Mouse (Mus musculus) erythroblast, embryonic 14.5 days (primary cell): ENCODE results near the gene Stat5a. TPM values are rescaled to one million over a fixed set of nuclear protein-coding genes. Genes with fewer than 3 reads are reported as not detected.

ENCODE experiments used
- H3K27me3 ChIP-seq: 2 replicates; pipeline ENCODE4 v1.6.1; 2012; ENCODE audit warnings: inconsistent platforms; ENCODE audit not compliant: control insufficient read depth
- H3K36me3 ChIP-seq: 2 replicates; pipeline ENCODE4 v1.6.1; 2012; ENCODE audit warnings: mild to moderate bottlenecking, inconsistent platforms; ENCODE audit not compliant: control insufficient read depth
- H3K4me1 ChIP-seq: 2 replicates; pipeline ENCODE4 v1.6.1; 2012; ENCODE audit warnings: inconsistent platforms; ENCODE audit not compliant: control insufficient read depth
- H3K4me3 ChIP-seq: replicated peaks from 2 replicates; pipeline ENCODE3; 2012; ENCODE audit warnings: moderate library complexity, mild to moderate bottlenecking, inconsistent platforms
- H3K9me3 ChIP-seq: 2 replicates; pipeline ENCODE4 v1.6.1; 2012; ENCODE audit warnings: low read length, inconsistent platforms, mixed read lengths; ENCODE audit not compliant: control insufficient read depth
- GATA1 ChIP-seq: IDR thresholded peaks from 2 replicates; pipeline ENCODE4 v1.6.1; 2012; ENCODE audit warnings: low read length, inconsistent platforms, mixed read lengths
- TAL1 ChIP-seq: IDR thresholded peaks from 3 replicates; pipeline ENCODE4 v1.6.1; 2012; ENCODE audit warnings: low read length, inconsistent platforms, mixed read lengths
- polyA plus RNA-seq: library from polyadenylated mRNA; stranded (reverse); fragments of >175 nt; gene quantifications from 2 replicates; pipeline ENCODE4 v1.2.3, GENCODE M21; 2012

Gene Stat5a
- polyA plus RNA-seq, 1 experiment = 0.17 TPM

- H3K27me3 ChIP-seq = no peaks in the 10 kb centered on the region
These were observed 39.5 kb upstream of the Stat5a start for GRCm38 (mm10) chr11:100819626-100820025.

GRCm38 (mm10) chr11:100820047-100820446, 39.1 kb upstream of the Stat5a start:
- TF ChIP-seq GATA1 = no peak
- no peak for TF ChIP-seq TAL1
- Histone ChIP-seq H3K36me3 (no peaks in the 10 kb centered on the region), H3K27me3 (no peaks in the 10 kb centered on the region), H3K9me3 (no peaks in the 10 kb centered on the region), H3K4me3 (no peak overlapping the region), H3K4me1 (peaks cover 75% of the 10 kb centered on the region)

More at GRCm38 (mm10) chr11:100819626-100820025, 39.5 kb upstream of the Stat5a start:
- no peak overlapping the region for H3K4me3 ChIP-seq
- no peaks in the 10 kb centered on the region for H3K9me3 ChIP-seq
- no peaks in the 10 kb centered on the region for H3K36me3 ChIP-seq
- TF ChIP-seq GATA1 (no peak), TAL1 (no peak)
- H3K4me1 ChIP-seq = peaks cover 76% of the 10 kb centered on the region

- TF ChIP-seq GATA1 = no peak
- Histone ChIP-seq H3K27me3 (no peaks in the 10 kb centered on the region), H3K9me3 (no peaks in the 10 kb centered on the region), H3K36me3 (no peaks in the 10 kb centered on the region), H3K4me1 (peaks cover 62% of the 10 kb centered on the region), H3K4me3 (no peak overlapping the region)
These were observed 37.4 kb upstream of the Stat5a start for GRCm38 (mm10) chr11:100821605-100822220.

- H3K36me3 ChIP-seq = peaks cover 2% of the 10 kb centered on the region; the same call in 1 of the 2 replicates
- peaks cover 58% of the 10 kb centered on the region for H3K4me1 ChIP-seq
- TF ChIP-seq TAL1 (no peak), GATA1 (no peak)
- no peaks in the 10 kb centered on the region for H3K27me3 ChIP-seq
- H3K4me3 ChIP-seq = no peak overlapping the region
- no peaks in the 10 kb centered on the region for H3K9me3 ChIP-seq
These were observed 36.8 kb upstream of the Stat5a start for GRCm38 (mm10) chr11:100822365-100822764.

- no peaks in the 10 kb centered on the region for H3K9me3 ChIP-seq
- H3K4me3 ChIP-seq = no peak overlapping the region
- peaks cover 3% of the 10 kb centered on the region for H3K36me3 ChIP-seq
- H3K4me1 ChIP-seq = peaks cover 48% of the 10 kb centered on the region
- H3K27me3 ChIP-seq = no peaks in the 10 kb centered on the region
- TF ChIP-seq TAL1 (no peak), GATA1 (no peak)
These were observed 35.4 kb upstream of the Stat5a start for GRCm38 (mm10) chr11:100823543-100824313.

GRCm38 (mm10) chr11:100824496-100824895, 34.7 kb upstream of the Stat5a start:
- Histone ChIP-seq H3K9me3 (no peaks in the 10 kb centered on the region), H3K36me3 (peaks cover 5% of the 10 kb centered on the region), H3K4me3 (no peak overlapping the region), H3K27me3 (no peaks in the 10 kb centered on the region), H3K4me1 (peaks cover 43% of the 10 kb centered on the region)
- no peak for TF ChIP-seq GATA1
- TF ChIP-seq TAL1 = no peak

- Histone ChIP-seq H3K9me3 (no peaks in the 10 kb centered on the region), H3K36me3 (peaks cover 7% of the 10 kb centered on the region), H3K4me3 (no peak overlapping the region), H3K4me1 (peaks cover 37% of the 10 kb centered on the region), H3K27me3 (no peaks in the 10 kb centered on the region)
- TF ChIP-seq GATA1 = no peak
These were observed 33.7 kb upstream of the Stat5a start for GRCm38 (mm10) chr11:100825451-100825850.

GRCm38 (mm10) chr11:100826161-100826866, 32.8 kb upstream of the Stat5a start:
- no peaks in the 10 kb centered on the region for H3K9me3 ChIP-seq
- no peak overlapping the region for H3K4me3 ChIP-seq
- H3K36me3 ChIP-seq = peaks cover 7% of the 10 kb centered on the region
- H3K4me1 ChIP-seq = peaks cover 37% of the 10 kb centered on the region
- TF ChIP-seq TAL1 (no peak), GATA1 (no peak)
- no peaks in the 10 kb centered on the region for H3K27me3 ChIP-seq

- H3K9me3 ChIP-seq = no peaks in the 10 kb centered on the region
- H3K36me3 ChIP-seq = peaks cover 9% of the 10 kb centered on the region
- H3K4me1 ChIP-seq = peaks cover 23% of the 10 kb centered on the region
- no peak for TF ChIP-seq TAL1
- no peak for TF ChIP-seq GATA1
- no peak overlapping the region for H3K4me3 ChIP-seq
- H3K27me3 ChIP-seq = no peaks in the 10 kb centered on the region
These were observed 30.4 kb upstream of the Stat5a start for GRCm38 (mm10) chr11:100828676-100829151.
